Mouse (Mus musculus): ENCODE measurements around the gene S100a8.

Gene S100a8

GRCm38 (mm10) chr3:90668846-90669245 is at the start of gene S100a8:
TSS of gene S100a8 (plus strand) at chr3:90668978.
- DNase-seq (ENCODE audit: low spot score in 2 of 2), result peak in 1 of 2 experiments; percentile 40

GRCm38 (mm10) chr3:90621552-90621951 is 47.2 kb upstream of the S100a8 start:
- DNase-seq (ENCODE audit: low spot score in 2 of 2), result no peak

- no peak for DNase-seq (ENCODE audit: low spot score in 2 of 2)
Observed at GRCm38 (mm10) chr3:90623435-90624071, 45.2 kb upstream of the S100a8 start.

- DNase-seq (ENCODE audit: low spot score in 2 of 2), result no peak
Observed at GRCm38 (mm10) chr3:90625496-90625895, 43.3 kb upstream of the S100a8 start.

- DNase-seq (ENCODE audit: low spot score in 2 of 2), result no peak
Observed at GRCm38 (mm10) chr3:90626266-90627021, 42.3 kb upstream of the S100a8 start.

GRCm38 (mm10) chr3:90627366-90627765 is 41.4 kb upstream of the S100a8 start:
- no peak for DNase-seq (ENCODE audit: low spot score in 2 of 2)

GRCm38 (mm10) chr3:90627807-90628206 is 41.0 kb upstream of the S100a8 start:
- DNase-seq (ENCODE audit: low spot score in 2 of 2), result peak in 1 of 2 experiments; percentile 35

GRCm38 (mm10) chr3:90629298-90629697 is 39.5 kb upstream of the S100a8 start:
- no peak for DNase-seq (ENCODE audit: low spot score in 2 of 2)

GRCm38 (mm10) chr3:90631984-90632383 is 36.8 kb upstream of the S100a8 start:
- no peak for DNase-seq (ENCODE audit: low spot score in 2 of 2)

GRCm38 (mm10) chr3:90638511-90639275 is 30.1 kb upstream of the S100a8 start:
- DNase-seq (ENCODE audit: low spot score in 2 of 2), result no peak

- peak; percentile 33 to 53 for DNase-seq (ENCODE audit: low spot score in 2 of 2)
Observed at GRCm38 (mm10) chr3:90639511-90640154, 29.1 kb upstream of the S100a8 start.

GRCm38 (mm10) chr3:90640981-90641380 is 27.8 kb upstream of the S100a8 start:
- no peak for DNase-seq (ENCODE audit: low spot score in 2 of 2)

- peak; percentile 17 to 19 for DNase-seq (ENCODE audit: low spot score in 2 of 2)
Observed at GRCm38 (mm10) chr3:90644220-90644619, 24.6 kb upstream of the S100a8 start.

- no peak for DNase-seq (ENCODE audit: low spot score in 2 of 2)
Observed at GRCm38 (mm10) chr3:90647291-90647690, 21.5 kb upstream of the S100a8 start.

GRCm38 (mm10) chr3:90648981-90649380 is 19.8 kb upstream of the S100a8 start:
- no peak for DNase-seq (ENCODE audit: low spot score in 2 of 2)

GRCm38 (mm10) chr3:90649832-90650231 is 18.9 kb upstream of the S100a8 start:
- DNase-seq (ENCODE audit: low spot score in 2 of 2), result no peak

GRCm38 (mm10) chr3:90652878-90653508 is 15.8 kb upstream of the S100a8 start:
- peak; percentile 28 to 49 for DNase-seq (ENCODE audit: low spot score in 2 of 2)

- DNase-seq (ENCODE audit: low spot score in 2 of 2), result no peak
Observed at GRCm38 (mm10) chr3:90653717-90654116, 15.1 kb upstream of the S100a8 start, which contains the start of gene S100a7a. TSS of gene S100a7a (plus strand) at chr3:90654017.

GRCm38 (mm10) chr3:90657405-90657804 is 11.4 kb upstream of the S100a8 start:
- DNase-seq (ENCODE audit: low spot score in 2 of 2), result no peak

GRCm38 (mm10) chr3:90659364-90660044 is 9.3 kb upstream of the S100a8 start:
- DNase-seq (ENCODE audit: low spot score in 2 of 2), result peak in 1 of 2 experiments; percentile 12

- no peak for DNase-seq (ENCODE audit: low spot score in 2 of 2)
Observed at GRCm38 (mm10) chr3:90664219-90664618, 4.6 kb upstream of the S100a8 start.
